ENCODE assay signal across 8 mouse cellular contexts in the genomic region with DNA sequence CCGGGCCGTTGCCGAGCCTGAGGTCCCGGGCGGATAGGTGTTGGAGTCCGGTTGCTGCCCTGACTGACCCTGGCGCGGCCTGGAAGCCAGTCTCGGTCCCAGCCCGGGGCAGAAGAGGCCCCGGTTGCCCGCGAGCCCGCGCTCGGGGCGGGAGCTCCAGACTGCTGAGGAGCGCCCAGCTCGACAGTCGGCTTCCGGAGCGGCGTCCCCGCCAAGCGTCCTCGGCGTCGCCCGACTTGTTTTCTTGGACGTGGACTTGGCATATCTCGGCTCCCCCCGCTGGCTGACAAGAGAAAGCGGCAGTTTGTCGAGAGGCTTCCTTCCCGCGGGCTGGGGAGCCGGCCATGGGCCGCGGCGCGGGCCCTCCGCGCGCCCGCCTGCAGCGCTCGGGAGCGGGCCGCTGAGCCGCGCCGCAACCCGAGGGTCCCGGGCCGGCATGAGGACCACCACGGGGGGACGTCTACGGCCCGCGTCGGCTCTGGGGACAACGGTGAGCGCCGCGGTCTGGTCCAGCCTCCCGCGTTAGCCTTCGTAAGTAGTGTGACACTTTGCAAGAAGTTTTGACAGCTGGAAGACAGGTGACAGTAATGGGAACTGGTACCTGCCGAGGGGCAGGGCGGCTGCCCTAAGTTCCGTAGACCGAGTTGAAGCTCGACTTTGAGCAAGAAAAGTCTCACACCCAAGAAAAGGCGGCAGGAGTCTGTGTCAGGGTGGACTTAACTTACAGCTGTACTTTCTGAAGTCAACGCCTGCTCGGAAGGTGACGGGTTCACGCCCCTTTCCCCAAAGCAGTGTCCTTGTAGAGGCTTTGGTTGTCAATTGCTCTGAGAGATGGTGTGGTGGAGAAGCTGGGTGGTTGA. TPM values are rescaled to one million over a fixed set of nuclear protein-coding genes. Genes with fewer than 3 reads are reported as not detected.
DNase-seq lines count a peak whose midpoint lies in the region; ATAC-seq and TF ChIP-seq lines count a peak whose summit lies in the region.

No protein-coding gene starts in this region.

- TF ChIP-seq CTCF in left cerebral cortex, adult 2 months (IDR thresholded peaks at IDR 0.05), result peak; percentile 17

- peak overlapping the region; percentile 97 for H3K4me3 ChIP-seq in hindbrain, embryonic 11.5 days (ENCODE audit: low read depth, low read length)
- H3K4me3 ChIP-seq in left cerebral cortex, adult 2 months, result peak overlapping the region; percentile 99
- peak overlapping the region; percentile 80 for H3K4me3 ChIP-seq in macrophage (ENCODE audit: inconsistent target)

- no peaks in the 10 kb centered on the region for H3K27me3 ChIP-seq in hindbrain, embryonic 11.5 days (ENCODE audit: control insufficient read depth, insufficient read depth, low read length)

- WGBS in hindbrain, embryonic 11.5 days, result under 1% methylated on average over 78 of the region's 78 CpGs
- WGBS in macrophage (ENCODE audit: missing documents), result under 1% methylated on average over 78 of the region's 78 CpGs

- intact Hi-C loops in left cerebral cortex, adult 2 months (cut with DNase I), result loop anchor here (1.0 to 5.0 kb wide), 2 partner anchors 152 to 183 kb away; a partner anchor contains a TSS

- DNase-seq in Muller cell, postnatal 12 days (ENCODE audit: inconsistent ontology term), result peak; percentile 30
- peak; percentile 75 to 84 for DNase-seq in cerebellum, adult 18-20 months
- peak; percentile 42 for DNase-seq in forelimb bud, embryonic 11.5 days (ENCODE audit: low read depth, low spot score)
- DNase-seq in hindbrain, embryonic 11.5 days (ENCODE audit: low spot score), result peak; percentile 80
- DNase-seq in left cerebral cortex, adult 2 months (ENCODE audit: extremely low spot score in 1 of 2, low spot score in 2 of 2), result peak; percentile 70 to 74
- DNase-seq in retina, postnatal 7 days (ENCODE audit: low read depth, low spot score), result peak; percentile 36
- peak; percentile 33 for DNase-seq in urinary bladder, postnatal 10 days (ENCODE audit: low spot score)

- peak overlapping the region; percentile 90 for H3K27ac ChIP-seq in hindbrain, embryonic 11.5 days (ENCODE audit: low read depth, low read length)
- H3K27ac ChIP-seq in left cerebral cortex, adult 2 months, result peak overlapping the region; percentile 88
- peak overlapping the region; percentile 28; the same call in 1 of the 2 replicates for H3K27ac ChIP-seq in macrophage

- H3K9ac ChIP-seq in hindbrain, embryonic 11.5 days (ENCODE audit: low read depth, low read length), result peak overlapping the region; percentile 84

- ATAC-seq in hindbrain, embryonic 11.5 days (ENCODE audit: low FRiP score), result peak; percentile 82

- H3K4me2 ChIP-seq in hindbrain, embryonic 11.5 days (replicated peaks; ENCODE audit: low read depth, low read length), result peak overlapping the region; percentile 92

- peaks cover 3% of the 10 kb centered on the region; the same call in 1 of the 2 replicates for H3K36me3 ChIP-seq in hindbrain, embryonic 11.5 days (ENCODE audit: control insufficient read depth, insufficient read depth, low read length)
- H3K36me3 ChIP-seq in macrophage (ENCODE audit: inconsistent target), result peaks cover 25% of the 10 kb centered on the region

- H3K4me1 ChIP-seq in hindbrain, embryonic 11.5 days (replicated peaks; ENCODE audit: control insufficient read depth, insufficient read depth, low read length), result peaks cover 3% of the 10 kb centered on the region

- H3K9me3 ChIP-seq in hindbrain, embryonic 11.5 days (ENCODE audit: control insufficient read depth, low read length), result no peaks in the 10 kb centered on the region

- peaks cover 90% of the 10 kb centered on the region for H3K79me2 ChIP-seq in macrophage (ENCODE audit: inconsistent target)

RNA-seq across cellular contexts. Expression of a gene that starts 0.6 kb away (rescaled TPM):
- 23.4 and 25.1 TPM in 2 replicates for polyA plus RNA-seq in hindbrain, embryonic 11.5 days (2014; fragmentation: Nextera tagmentation; extraction: Ambion mirVana)
- total RNA-seq in left cerebral cortex, adult 2 months (2021), result 10 to 100 TPM; 44.1 to 45.3 TPM
- 100 to 1,000 TPM in 23 of 26 experiments, 10 to 100 TPM in 3; 39.0 to 229 (median 156) TPM for total RNA-seq in macrophage (2018; cell fraction: chromatin; rRNA removed)
- 10 to 100 TPM; 28.5 to 63.1 (median 39.5) TPM for total RNA-seq in macrophage (2018; cell fraction: cytosol; rRNA removed)
- total RNA-seq in macrophage (2018; cell fraction: nucleus; rRNA removed), result 100 to 1,000 TPM in 12 of 26 experiments, 10 to 100 TPM in 14; 38.1 to 164 (median 98.6) TPM
- 24.3 to 40.2 TPM (median 37.5 TPM) in 3 replicates for polyA plus RNA-seq in macrophage (2018)

RNA-seq across cellular contexts. Expression of a gene that starts 0.8 kb away (rescaled TPM):
- polyA plus RNA-seq in hindbrain, embryonic 11.5 days (2014; fragmentation: Nextera tagmentation; extraction: Ambion mirVana), result 112 and 168 TPM in 2 replicates
- 100 to 1,000 TPM; 139 to 146 TPM for total RNA-seq in left cerebral cortex, adult 2 months (2021)
- total RNA-seq in macrophage (2018; cell fraction: chromatin; rRNA removed), result 100 to 1,000 TPM in 22 of 26 experiments, 10 to 100 TPM in 4; 68.0 to 182 (median 151) TPM
- total RNA-seq in macrophage (2018; cell fraction: cytosol; rRNA removed), result 10 to 100 TPM; 64.0 to 87.0 (median 75.5) TPM
- total RNA-seq in macrophage (2018; cell fraction: nucleus; rRNA removed), result 100 to 1,000 TPM in 17 of 26 experiments, 10 to 100 TPM in 9; 65.5 to 145 (median 106) TPM
- 72.3 to 104 TPM (median 77.0 TPM) in 3 replicates for polyA plus RNA-seq in macrophage (2018)

RNA-seq across cellular contexts. Expression of a gene that starts 37.1 kb away (rescaled TPM):
- polyA plus RNA-seq in hindbrain, embryonic 11.5 days (2014; fragmentation: Nextera tagmentation; extraction: Ambion mirVana), result 74.1 and 84.9 TPM in 2 replicates
- 100 to 1,000 TPM; 209 to 213 TPM for total RNA-seq in left cerebral cortex, adult 2 months (2021)
- 10 to 100 TPM in 19 of 26 experiments, 1 to 10 TPM in 7; 3.7 to 46.6 (median 20.6) TPM for total RNA-seq in macrophage (2018; cell fraction: chromatin; rRNA removed)
- 10 to 100 TPM in 15 of 26 experiments, 1 to 10 TPM in 11; 6.3 to 16.4 (median 11.0) TPM for total RNA-seq in macrophage (2018; cell fraction: cytosol; rRNA removed)
- 10 to 100 TPM in 20 of 26 experiments, 1 to 10 TPM in 6; 4.1 to 44.8 (median 16.4) TPM for total RNA-seq in macrophage (2018; cell fraction: nucleus; rRNA removed)
- polyA plus RNA-seq in macrophage (2018), result 10.0 to 27.5 TPM (median 22.6 TPM) in 3 replicates

RNA-seq across cellular contexts. Expression of a gene that starts 43.4 kb away (rescaled TPM):
- polyA plus RNA-seq in hindbrain, embryonic 11.5 days (2014; fragmentation: Nextera tagmentation; extraction: Ambion mirVana), result 3.5 and 4.5 TPM in 2 replicates
- total RNA-seq in left cerebral cortex, adult 2 months (2021), result not detected
- total RNA-seq in macrophage (2018; cell fraction: chromatin; rRNA removed), result not detected
- total RNA-seq in macrophage (2018; cell fraction: cytosol; rRNA removed), result not detected
- total RNA-seq in macrophage (2018; cell fraction: nucleus; rRNA removed), result not detected
- polyA plus RNA-seq in macrophage (2018), result not detected in 3 replicates

RNA-seq across cellular contexts. Expression of a gene that starts 52.8 kb away (rescaled TPM):
- polyA plus RNA-seq in hindbrain, embryonic 11.5 days (2014; fragmentation: Nextera tagmentation; extraction: Ambion mirVana), result not detected in 2 replicates
- total RNA-seq in left cerebral cortex, adult 2 months (2021), result not detected
- not detected for total RNA-seq in macrophage (2018; cell fraction: chromatin; rRNA removed)
- not detected for total RNA-seq in macrophage (2018; cell fraction: cytosol; rRNA removed)
- not detected for total RNA-seq in macrophage (2018; cell fraction: nucleus; rRNA removed)
- polyA plus RNA-seq in macrophage (2018), result not detected in 3 replicates

Comparison
In these comparisons a context has a peak if more than half of its experiments do, and no peak if none do; other contexts are left out.
1. Peak in every context shown above with its lines: DNase-seq, ATAC-seq, H3K4me3 ChIP-seq and H3K27ac ChIP-seq.
2. DNase-seq: peak in every context shown above with its lines; median percentile 80 in hindbrain, embryonic 11.5 days; 80 in cerebellum, adult 18-20 months; 72 in left cerebral cortex, adult 2 months; 42 in forelimb bud, embryonic 11.5 days; 36 in retina, postnatal 7 days; 33 in urinary bladder, postnatal 10 days; 30 in Muller cell, postnatal 12 days.
3. H3K27ac ChIP-seq: peak in every context shown above with its lines; median percentile 90 in hindbrain, embryonic 11.5 days; 88 in left cerebral cortex, adult 2 months; 28 in macrophage.